Mouse (Mus musculus): ENCODE data around the gene Unk. TPM values are rescaled to one million over a fixed set of nuclear protein-coding genes. Genes with fewer than 3 reads are reported as not detected.
"Not testable (repeated sequence)": the region's sequence is repeated elsewhere in the genome, so short reads cannot be mapped to it uniquely, and the experiment has no call there.

Gene Unk
- total RNA-seq, 2 experiments from 2014 or later: 20.7 to 21.7 TPM

- intact Hi-C loops (cut with DNase I): no loop called here
- no peak for DNase-seq (ENCODE audit: low spot score in 2 of 2)
Observed at GRCm38 (mm10) chr11:116008832-116009375, 21.2 kb upstream of the Unk start.

GRCm38 (mm10) chr11:116009661-116010060 is 20.5 kb upstream of the Unk start:
- intact Hi-C loops (cut with DNase I): no loop called here

GRCm38 (mm10) chr11:116010146-116010545 is 20.0 kb upstream of the Unk start:
- intact Hi-C loops (cut with DNase I): no loop called here
- DNase-seq (ENCODE audit: low spot score in 2 of 2): no peak

More at GRCm38 (mm10) chr11:116009661-116010060, 20.5 kb upstream of the Unk start:
- no peak for DNase-seq (ENCODE audit: low spot score in 2 of 2)

GRCm38 (mm10) chr11:116010948-116011347 is 19.2 kb upstream of the Unk start:
- no peak for DNase-seq (ENCODE audit: low spot score in 2 of 2)
- intact Hi-C loops (cut with DNase I): no loop called here

- no peak for DNase-seq (ENCODE audit: low spot score in 2 of 2)
- intact Hi-C loops (cut with DNase I): no loop called here
Observed at GRCm38 (mm10) chr11:116011529-116012261, 18.4 kb upstream of the Unk start.

GRCm38 (mm10) chr11:116012262-116012947 is 17.7 kb upstream of the Unk start, which contains the start of gene Galk1:
TSS of gene Galk1 (minus strand) at chr11:116012719.
- peak; percentile 86 to 89 for DNase-seq (ENCODE audit: low spot score in 2 of 2)
- intact Hi-C loops (cut with DNase I): no loop called here

GRCm38 (mm10) chr11:116014821-116015220 is 15.3 kb upstream of the Unk start:
- DNase-seq (ENCODE audit: low spot score in 2 of 2): no peak
- intact Hi-C loops (cut with DNase I): no loop called here

- DNase-seq (ENCODE audit: low spot score in 2 of 2): no peak
- intact Hi-C loops (cut with DNase I): no loop called here
Observed at GRCm38 (mm10) chr11:116018106-116018505, 12.0 kb upstream of the Unk start.

GRCm38 (mm10) chr11:116018867-116019266 is 11.3 kb upstream of the Unk start:
- intact Hi-C loops (cut with DNase I); DNase-seq (ENCODE audit: low spot score in 2 of 2): not testable (repeated sequence)

GRCm38 (mm10) chr11:116019360-116019791 is 10.7 kb upstream of the Unk start:
- no peak for DNase-seq (ENCODE audit: low spot score in 2 of 2)
- intact Hi-C loops (cut with DNase I): no loop called here

GRCm38 (mm10) chr11:116019976-116020411 is 10.1 kb upstream of the Unk start:
- DNase-seq (ENCODE audit: low spot score in 2 of 2): no peak
- intact Hi-C loops (cut with DNase I): no loop called here

- intact Hi-C loops (cut with DNase I): no loop called here
- DNase-seq (ENCODE audit: low spot score in 2 of 2): no peak
Observed at GRCm38 (mm10) chr11:116020519-116020922, 9.6 kb upstream of the Unk start.

GRCm38 (mm10) chr11:116021328-116022220 is 8.5 kb upstream of the Unk start:
- no peak for DNase-seq (ENCODE audit: low spot score in 2 of 2)
- intact Hi-C loops (cut with DNase I): no loop called here

GRCm38 (mm10) chr11:116022256-116022780 is 7.8 kb upstream of the Unk start:
- no peak for DNase-seq (ENCODE audit: low spot score in 2 of 2)
- intact Hi-C loops (cut with DNase I): no loop called here

GRCm38 (mm10) chr11:116023074-116023770 is 6.9 kb upstream of the Unk start:
- intact Hi-C loops (cut with DNase I): not testable (repeated sequence)

GRCm38 (mm10) chr11:116023771-116024355 is 6.3 kb upstream of the Unk start:
- peak; percentile 81 to 83 for DNase-seq (ENCODE audit: low spot score in 2 of 2)
- intact Hi-C loops (cut with DNase I): no loop called here

More at GRCm38 (mm10) chr11:116023074-116023770, 6.9 kb upstream of the Unk start:
- DNase-seq (ENCODE audit: low spot score in 2 of 2): not testable (repeated sequence)

- intact Hi-C loops (cut with DNase I): no loop called here
- peak; percentile 96 to 99 for DNase-seq (ENCODE audit: low spot score in 2 of 2)
Observed at GRCm38 (mm10) chr11:116024356-116024808, 5.7 kb upstream of the Unk start.

Measured in left cerebral cortex, postnatal 25 days (tissue).